Mouse (Mus musculus): ENCODE data around the gene Mindy4b-ps.

The Mindy4b-ps gene

GRCm38 (mm10) chr3:58785863-58786262 is 36.2 kb downstream of the Mindy4b-ps start:
- DNase-seq (ENCODE audit: low read depth, low spot score): peak; percentile 68

DNA sequence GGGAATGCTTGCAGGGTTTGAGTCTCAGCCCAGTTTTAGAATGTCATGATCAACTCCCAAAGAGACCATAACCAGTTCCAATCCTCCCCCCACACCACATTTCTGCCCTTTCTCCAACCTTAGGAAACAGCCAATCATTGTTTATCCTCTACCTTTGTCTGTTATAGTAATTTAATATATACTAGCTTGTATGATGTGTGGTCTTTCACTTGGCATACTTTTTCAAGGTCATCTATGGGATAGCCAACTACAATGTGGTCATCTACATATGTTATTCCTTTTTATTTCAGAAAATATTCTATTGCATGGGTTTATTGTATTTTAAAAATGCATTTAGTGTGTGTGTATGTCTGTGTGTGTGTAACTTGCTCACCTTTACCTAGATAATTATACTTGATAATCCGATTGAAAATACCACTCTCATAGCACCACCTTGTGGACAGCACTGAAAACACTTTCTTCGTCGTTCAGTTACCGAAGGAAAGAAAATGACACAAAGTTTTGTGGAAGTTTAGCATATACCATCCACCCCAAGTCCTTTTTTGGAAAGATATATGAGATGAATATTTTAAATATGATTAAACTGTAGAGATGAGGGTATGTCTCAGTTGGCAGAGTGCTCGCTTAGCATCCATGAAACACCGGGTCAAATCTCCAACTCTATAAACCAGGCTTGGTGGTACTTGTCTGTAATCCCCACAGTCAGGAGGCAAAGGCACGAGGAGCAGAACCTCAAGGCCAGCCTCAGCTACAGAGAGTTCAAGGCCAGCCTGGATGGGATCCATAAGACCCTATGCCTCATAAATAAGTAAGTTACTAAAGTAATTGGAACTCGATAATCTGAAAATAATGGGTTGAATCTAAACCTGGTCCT is 37.7 kb downstream of the Mindy4b-ps start:
- DNase-seq (ENCODE audit: low read depth, low spot score): peak; percentile 41

DNA sequence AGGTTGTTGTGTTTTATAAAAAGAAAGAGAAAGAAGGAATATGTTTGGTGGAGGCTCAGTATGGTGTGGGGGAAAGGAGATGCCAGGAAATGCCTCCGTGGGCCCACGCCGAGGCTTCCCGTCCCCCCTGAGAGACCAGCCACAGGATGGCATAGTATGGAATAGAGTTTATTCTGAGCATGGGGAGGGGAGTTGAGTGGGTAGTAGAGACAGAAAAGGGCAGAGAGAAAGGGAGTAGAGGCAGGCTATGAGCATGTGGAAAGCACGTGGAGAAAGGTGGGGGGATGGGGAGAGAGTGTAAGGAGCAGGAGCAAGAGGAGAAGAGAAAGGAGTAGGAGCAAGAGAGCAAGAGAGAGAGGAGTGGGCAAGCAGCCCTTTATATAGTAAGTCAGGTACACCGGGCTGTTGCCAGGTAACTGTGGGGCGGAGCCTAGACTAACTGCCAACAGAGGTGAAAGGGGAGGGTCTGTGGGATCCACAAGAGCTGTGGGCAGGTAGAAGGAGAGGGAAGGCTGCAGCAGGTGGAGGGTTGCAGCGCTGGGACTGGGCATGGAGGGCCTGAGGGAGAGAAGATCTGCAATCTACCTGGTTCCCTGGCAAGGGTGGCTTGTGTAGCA is 38.4 kb downstream of the Mindy4b-ps start:
- DNase-seq (ENCODE audit: low read depth, low spot score): peak; percentile 9

DNA sequence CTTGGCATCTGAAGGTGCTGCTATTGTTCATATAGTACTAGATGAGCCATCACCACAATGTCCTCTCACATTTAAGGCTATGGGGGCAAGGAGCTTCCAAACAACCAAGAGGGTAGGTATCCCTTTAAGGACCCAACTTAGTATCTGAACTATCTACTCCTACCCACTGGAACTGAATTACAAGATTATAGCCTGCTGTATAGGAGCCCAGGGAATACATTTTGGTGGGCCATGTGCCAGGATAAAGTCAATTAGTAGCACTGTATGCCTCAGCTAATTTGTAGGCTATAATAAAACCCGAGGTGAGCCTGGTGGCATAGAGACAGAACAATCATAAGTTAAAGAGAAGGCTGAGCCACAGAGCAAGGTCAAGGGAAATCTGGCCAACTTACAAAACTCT is 65.7 kb downstream of the Mindy4b-ps start:
- DNase-seq (ENCODE audit: low read depth, low spot score): no peak

GRCm38 (mm10) chr3:58755769-58756168 is 66.3 kb downstream of the Mindy4b-ps start:
- DNase-seq (ENCODE audit: low read depth, low spot score): no peak

DNA sequence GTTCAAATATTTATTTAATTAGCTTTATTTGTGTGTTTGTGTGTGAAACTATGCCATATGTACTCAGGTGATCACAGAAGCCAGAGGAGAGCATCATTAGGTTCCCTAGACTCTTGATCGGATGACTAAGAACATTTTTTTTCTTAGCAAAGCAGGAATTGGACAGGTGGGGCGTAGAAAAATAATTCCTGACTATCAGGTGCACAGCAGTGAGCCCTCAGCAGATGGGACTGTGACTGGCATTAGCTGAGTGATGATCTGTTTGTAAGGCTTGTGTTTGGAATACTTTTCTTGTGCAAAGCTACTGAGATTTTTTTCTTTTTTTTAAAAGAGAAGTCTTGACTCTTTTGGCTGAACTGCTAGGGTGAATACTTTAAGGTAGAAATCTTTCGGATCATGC is 67.8 kb downstream of the Mindy4b-ps start:
- DNase-seq (ENCODE audit: low read depth, low spot score): no peak

- no peak for DNase-seq (ENCODE audit: low read depth, low spot score)
Observed at GRCm38 (mm10) chr3:58751818-58752620, 70.1 kb downstream of the Mindy4b-ps start.

DNA sequence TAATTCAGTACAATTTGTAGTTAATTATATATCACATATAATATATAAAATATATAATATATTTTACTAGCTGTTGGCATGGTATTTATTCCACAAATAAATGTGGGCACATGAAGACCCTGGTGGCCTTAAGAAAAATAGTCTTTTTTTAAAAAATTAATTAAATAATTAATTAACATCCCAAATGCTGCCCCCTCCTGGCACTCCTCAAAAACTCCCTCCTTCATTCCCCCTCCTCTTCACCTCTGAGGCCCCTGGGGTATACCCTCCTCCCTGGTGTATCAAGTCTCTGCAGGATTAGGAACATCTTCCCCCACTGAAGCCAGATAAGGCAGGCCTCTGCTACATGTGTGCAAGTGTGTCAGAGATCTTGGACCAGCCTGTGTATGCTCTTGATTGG is 73.4 kb downstream of the Mindy4b-ps start:
- no peak for DNase-seq (ENCODE audit: low read depth, low spot score)

GRCm38 (mm10) chr3:58747924-58748323 is 74.2 kb downstream of the Mindy4b-ps start:
- DNase-seq (ENCODE audit: low read depth, low spot score): no peak

DNA sequence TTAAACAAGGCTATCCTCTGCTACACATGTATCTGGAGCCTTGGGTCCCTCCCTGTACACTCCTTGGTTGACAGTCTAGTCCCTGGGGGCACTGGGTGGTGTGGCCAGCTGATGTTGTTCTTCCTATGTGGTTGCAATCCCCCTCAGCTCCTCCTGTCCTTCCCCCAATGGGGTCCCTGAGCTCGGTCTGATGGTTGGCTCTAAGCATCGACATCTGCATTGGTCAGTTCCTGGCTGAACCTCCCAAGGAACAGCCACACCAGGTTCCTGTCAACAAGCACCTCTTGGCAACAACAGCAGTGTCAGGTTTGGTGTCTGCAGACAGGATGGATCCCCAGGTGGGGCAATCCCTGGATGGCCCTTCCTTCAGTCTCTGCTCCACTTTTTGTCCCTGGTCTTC is 82.6 kb downstream of the Mindy4b-ps start:
- no peak for DNase-seq (ENCODE audit: low read depth, low spot score)
